Mouse (Mus musculus): ENCODE data around the gene Gatad2b.

DNA sequence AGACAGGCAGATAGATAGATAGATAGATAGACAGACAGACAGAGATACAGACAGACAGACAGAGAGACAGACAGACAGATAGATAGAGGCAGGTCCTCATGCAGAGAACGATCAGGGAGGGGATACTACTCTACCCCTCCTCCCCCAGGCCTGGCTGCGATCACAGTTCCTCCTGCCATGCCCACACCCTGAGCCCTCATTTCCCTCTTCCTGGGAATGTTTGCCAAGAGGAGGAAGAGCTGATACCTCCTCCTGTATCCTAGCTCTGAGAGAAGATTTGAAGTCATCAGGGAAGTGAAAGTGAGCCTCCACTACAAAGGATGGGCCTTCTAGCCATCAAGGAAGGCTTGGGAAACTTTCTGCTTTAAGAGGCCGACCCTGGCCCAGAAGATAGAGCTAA, 102.7 kb downstream of the Gatad2b start:
- TF ChIP-seq CTCF (IDR thresholded peaks at IDR 0.05; ENCODE audit: extremely low read depth, insufficient read length, insufficient replicate concordance, low read depth, low read length), result no peak
- no peak for TF ChIP-seq POLR2A (IDR thresholded peaks at IDR 0.05; ENCODE audit: low read depth, low read length)
